Mouse (Mus musculus): Measurements from ENCODE around the gene Foxc2. TPM values are rescaled to one million over a fixed set of nuclear protein-coding genes. Genes with fewer than 3 reads are reported as not detected.

Gene Foxc2
- 4.2 and 5.2 TPM in 2 replicates for polyA plus RNA-seq (2015; fragmentation: Nextera tagmentation; extraction: Ambion mirVana)

DNA sequence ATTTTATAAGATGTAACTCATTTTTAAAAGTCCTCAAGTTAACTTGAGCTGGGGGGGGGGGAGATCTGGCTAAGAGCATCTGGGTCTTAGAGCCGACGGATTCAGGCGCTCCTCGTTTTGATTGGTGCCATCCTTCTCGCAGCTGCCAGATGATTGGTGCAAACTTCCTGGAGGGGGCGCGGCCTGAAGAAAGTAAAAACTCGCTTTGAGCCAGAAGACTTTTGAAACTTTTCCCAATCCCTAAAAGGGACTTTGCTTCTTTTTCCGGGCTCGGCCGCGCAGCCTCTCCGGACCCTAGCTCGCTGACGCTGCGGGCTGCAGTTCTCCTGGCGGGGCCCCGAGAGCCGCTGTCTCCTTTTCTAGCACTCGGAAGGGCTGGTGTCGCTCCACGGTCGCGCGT is at the start of gene Foxc2:
Gene Foxc2, plus strand, starts transcription at position 224 of the 400 bp plus-strand sequence.
- under 1% methylated on average over 25 of the region's 25 CpGs for WGBS

GRCm38 (mm10) chr8:121071454-121071853 is 44.5 kb upstream of the Foxc2 start:
- no peaks in the 10 kb centered on the region for H3K9me3 ChIP-seq
- no peak overlapping the region for H3K4me2 ChIP-seq
- ATAC-seq (replicated peaks), result no peak
- H3K4me3 ChIP-seq, result no peak overlapping the region
- peaks cover 76% of the 10 kb centered on the region for H3K27me3 ChIP-seq (replicated peaks)
- 2% methylated on average over 12 of the region's 12 CpGs for WGBS
- no peak overlapping the region for H3K9ac ChIP-seq
- H3K36me3 ChIP-seq (replicated peaks), result no peaks in the 10 kb centered on the region
- H3K4me1 ChIP-seq, result no peaks in the 10 kb centered on the region
- H3K27ac ChIP-seq, result no peak overlapping the region

More for the DNA sequence above, at the start of gene Foxc2:
- H3K27me3 ChIP-seq (replicated peaks), result peaks cover 87% of the 10 kb centered on the region
- H3K4me1 ChIP-seq, result peaks cover 23% of the 10 kb centered on the region
- ATAC-seq (replicated peaks), result no peak
- no peaks in the 10 kb centered on the region for H3K36me3 ChIP-seq (replicated peaks)
- no peak within 1 kb of the TSS for H3K27ac ChIP-seq
- peak within 1 kb of the TSS; percentile 52 for H3K4me2 ChIP-seq
- H3K9ac ChIP-seq, result no peak within 1 kb of the TSS
- peak within 1 kb of the TSS; percentile 29 for H3K4me3 ChIP-seq
- H3K9me3 ChIP-seq, result no peaks in the 10 kb centered on the region

- 10% methylated on average over 11 of the region's 11 CpGs for WGBS
- Histone ChIP-seq H3K4me3 (no peak overlapping the region), H3K4me1 (no peaks in the 10 kb centered on the region), H3K27ac (no peak overlapping the region), H3K9ac (no peak overlapping the region), H3K36me3 (replicated peaks) (no peaks in the 10 kb centered on the region), H3K4me2 (no peak overlapping the region), H3K9me3 (no peaks in the 10 kb centered on the region), H3K27me3 (replicated peaks) (peaks cover 87% of the 10 kb centered on the region)
- no peak for ATAC-seq (replicated peaks)
These were observed 43.4 kb upstream of the Foxc2 start for GRCm38 (mm10) chr8:121072406-121073130.

- Histone ChIP-seq H3K4me2 (no peak overlapping the region), H3K27ac (no peak overlapping the region), H3K36me3 (replicated peaks) (no peaks in the 10 kb centered on the region), H3K4me3 (no peak overlapping the region), H3K4me1 (no peaks in the 10 kb centered on the region), H3K27me3 (replicated peaks) (peaks cover 95% of the 10 kb centered on the region), H3K9ac (no peak overlapping the region), H3K9me3 (no peaks in the 10 kb centered on the region)
- 1% methylated on average over 48 of the region's 48 CpGs for WGBS
- ATAC-seq (replicated peaks), result no peak
These were observed 42.5 kb upstream of the Foxc2 start for GRCm38 (mm10) chr8:121073174-121074107.

GRCm38 (mm10) chr8:121074108-121074847 is 41.7 kb upstream of the Foxc2 start:
- no peak overlapping the region for H3K9ac ChIP-seq
- H3K4me2 ChIP-seq, result no peak overlapping the region
- H3K4me1 ChIP-seq, result no peaks in the 10 kb centered on the region
- H3K27ac ChIP-seq, result no peak overlapping the region
- no peak for ATAC-seq (replicated peaks)
- under 1% methylated on average over 15 of the region's 15 CpGs for WGBS
- no peaks in the 10 kb centered on the region for H3K9me3 ChIP-seq
- H3K27me3 ChIP-seq (replicated peaks), result peaks cover 95% of the 10 kb centered on the region
- H3K4me3 ChIP-seq, result no peak overlapping the region
- no peaks in the 10 kb centered on the region for H3K36me3 ChIP-seq (replicated peaks)

DNA sequence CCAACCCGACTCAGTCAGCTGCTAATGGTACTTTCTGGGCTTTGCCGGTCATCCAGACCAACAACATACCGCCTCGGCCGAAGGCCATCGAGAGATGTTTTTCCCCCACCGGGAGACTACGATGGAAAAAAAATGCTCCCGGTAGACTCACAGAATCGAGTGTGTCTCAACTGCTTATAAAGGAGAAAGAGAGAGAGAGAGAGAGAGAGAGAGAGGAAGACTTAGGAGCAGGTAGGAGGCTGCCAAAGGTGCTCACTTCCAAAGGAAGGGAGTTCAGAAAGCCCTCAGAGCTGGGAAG is 41.2 kb upstream of the Foxc2 start:
- Histone ChIP-seq H3K9me3 (no peaks in the 10 kb centered on the region), H3K4me2 (no peak overlapping the region), H3K36me3 (replicated peaks) (no peaks in the 10 kb centered on the region), H3K27ac (no peak overlapping the region), H3K9ac (no peak overlapping the region), H3K4me1 (no peaks in the 10 kb centered on the region), H3K4me3 (no peak overlapping the region), H3K27me3 (replicated peaks) (peaks cover 95% of the 10 kb centered on the region)
- 1% methylated on average over 10 of the region's 10 CpGs for WGBS
- no peak for ATAC-seq (replicated peaks)

GRCm38 (mm10) chr8:121075936-121076335 is 40.0 kb upstream of the Foxc2 start:
- Histone ChIP-seq H3K4me3 (no peak overlapping the region), H3K9ac (no peak overlapping the region), H3K36me3 (replicated peaks) (no peaks in the 10 kb centered on the region), H3K9me3 (no peaks in the 10 kb centered on the region), H3K4me2 (no peak overlapping the region), H3K27ac (no peak overlapping the region), H3K27me3 (replicated peaks) (peaks cover 95% of the 10 kb centered on the region), H3K4me1 (no peaks in the 10 kb centered on the region)
- 0% methylated on average over 13 of the region's 13 CpGs for WGBS
- ATAC-seq (replicated peaks), result no peak

DNA sequence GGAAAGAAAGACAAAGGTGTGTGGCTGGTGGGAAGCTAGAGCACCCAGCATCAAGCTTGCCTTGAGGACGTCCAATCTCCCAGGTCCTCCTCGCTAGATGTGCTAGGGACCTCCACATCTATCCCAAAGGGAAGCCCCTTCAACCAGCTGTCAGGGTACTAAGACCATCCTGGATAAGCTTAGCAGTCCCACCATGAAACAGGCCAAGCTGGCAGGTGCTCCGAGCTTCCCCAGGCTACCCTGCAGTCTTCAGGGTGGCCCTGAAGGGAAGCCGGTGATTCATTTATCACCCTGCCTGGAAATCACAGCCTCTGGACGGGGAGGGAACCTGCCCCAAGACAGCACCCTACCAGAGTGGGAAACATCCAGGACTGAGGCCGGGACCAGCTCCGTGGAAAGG is 39.4 kb upstream of the Foxc2 start:
- no peaks in the 10 kb centered on the region for H3K9me3 ChIP-seq

GRCm38 (mm10) chr8:121078721-121079120 is 37.2 kb upstream of the Foxc2 start:
- no peak overlapping the region for H3K27ac ChIP-seq
- H3K36me3 ChIP-seq (replicated peaks), result no peaks in the 10 kb centered on the region
- peaks cover 98% of the 10 kb centered on the region for H3K27me3 ChIP-seq (replicated peaks)
- H3K4me3 ChIP-seq, result no peak overlapping the region
- no peaks in the 10 kb centered on the region for H3K9me3 ChIP-seq
- H3K4me1 ChIP-seq, result peaks cover 11% of the 10 kb centered on the region
- no peak for ATAC-seq (replicated peaks)
- H3K9ac ChIP-seq, result no peak overlapping the region
- WGBS, result 2% methylated on average over 14 of the region's 14 CpGs
- no peak overlapping the region for H3K4me2 ChIP-seq

More for the DNA sequence above, 39.4 kb upstream of the Foxc2 start:
- Histone ChIP-seq H3K4me3 (no peak overlapping the region), H3K36me3 (replicated peaks) (no peaks in the 10 kb centered on the region), H3K4me2 (no peak overlapping the region), H3K4me1 (no peaks in the 10 kb centered on the region), H3K27ac (no peak overlapping the region), H3K27me3 (replicated peaks) (peaks cover 95% of the 10 kb centered on the region), H3K9ac (no peak overlapping the region)
- no peak for ATAC-seq (replicated peaks)
- under 1% methylated on average over 7 of the region's 7 CpGs for WGBS

DNA sequence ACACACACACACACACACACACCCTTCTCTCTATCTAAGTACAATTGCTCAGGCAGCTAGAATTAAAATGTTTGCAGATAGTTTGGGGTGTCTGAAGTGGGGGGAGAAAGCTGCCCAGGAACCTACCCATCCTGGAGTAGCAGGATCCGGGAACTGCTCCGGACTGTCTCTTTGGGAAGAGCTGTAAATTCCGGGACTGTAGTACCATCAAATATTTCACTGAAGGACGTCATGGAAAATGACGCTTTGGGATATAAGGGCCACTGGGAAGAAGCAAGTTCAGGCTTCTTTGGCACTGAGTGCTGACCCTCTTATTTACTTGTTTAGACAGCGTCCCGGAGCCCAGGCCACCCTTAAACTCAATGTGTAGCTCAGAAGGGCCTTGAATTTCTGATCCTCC is 36.8 kb upstream of the Foxc2 start:
- H3K9me3 ChIP-seq, result no peaks in the 10 kb centered on the region

DNA sequence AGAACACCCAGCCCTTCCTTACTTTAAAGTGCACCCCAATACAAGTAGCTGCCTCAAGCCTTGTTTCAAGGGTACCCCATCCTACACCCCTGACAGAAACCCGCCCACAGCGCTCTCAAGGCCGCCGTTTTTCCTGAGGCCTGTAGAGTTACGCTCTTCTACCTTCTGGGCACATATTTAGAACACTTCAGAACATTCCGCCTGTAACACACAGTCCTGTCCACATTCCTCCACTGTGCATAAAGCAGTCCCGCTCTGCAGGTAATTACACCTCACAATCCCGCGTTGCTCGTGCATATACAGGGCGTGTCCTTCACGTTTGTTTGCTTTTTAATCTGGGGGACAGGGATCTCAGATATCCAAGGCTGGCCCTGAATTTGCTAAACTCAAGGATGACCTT is 36.0 kb upstream of the Foxc2 start:
- no peak for ATAC-seq (replicated peaks)
- Histone ChIP-seq H3K4me3 (no peak overlapping the region), H3K9me3 (no peaks in the 10 kb centered on the region), H3K9ac (no peak overlapping the region), H3K27ac (no peak overlapping the region), H3K4me2 (no peak overlapping the region), H3K27me3 (replicated peaks) (peaks cover 98% of the 10 kb centered on the region), H3K36me3 (replicated peaks) (no peaks in the 10 kb centered on the region), H3K4me1 (peaks cover 23% of the 10 kb centered on the region)
- 3% methylated on average over 12 of the region's 12 CpGs for WGBS

More for the DNA sequence above, 36.8 kb upstream of the Foxc2 start:
- H3K9ac ChIP-seq, result no peak overlapping the region
- H3K27me3 ChIP-seq (replicated peaks), result peaks cover 98% of the 10 kb centered on the region
- H3K27ac ChIP-seq, result no peak overlapping the region
- WGBS, result 2% methylated on average over 7 of the region's 7 CpGs
- no peak for ATAC-seq (replicated peaks)
- peaks cover 16% of the 10 kb centered on the region for H3K4me1 ChIP-seq
- no peaks in the 10 kb centered on the region for H3K36me3 ChIP-seq (replicated peaks)
- no peak overlapping the region for H3K4me3 ChIP-seq
- H3K4me2 ChIP-seq, result no peak overlapping the region
